Comparison of ENCODE assay signal across 30 mouse cellular contexts in genomic region chr4:126438261-126438660, GRCm38 (mm10). TPM values are rescaled to one million over a fixed set of nuclear protein-coding genes. Genes with fewer than 3 reads are reported as not detected.
A peak's percentile ranks its signal among the peaks of the same experiment; 100 is the strongest.
DNase-seq lines count a peak whose midpoint lies in the region; ATAC-seq and TF ChIP-seq lines count a peak whose summit lies in the region.
"Had no signal": no experiment of that assay in that cellular context is flagged by ENCODE, and none has a peak within 500 bp of the region (broad histone marks: within the 10 kb centered on the region; RNA-seq: fewer than 3 reads in every experiment).

No protein-coding gene starts in this region.

- no peak for ATAC-seq in liver, embryonic 12.5 days
- peak; percentile 61 for ATAC-seq in granulocyte monocyte progenitor cell, adult 5-6 weeks (replicated peaks; ENCODE audit: poor library complexity, severe bottlenecking)
- 0 out of 2 replicates have a peak, but pooled peaks have one; percentile 20 for ATAC-seq in megakaryocyte progenitor cell, adult 5-6 weeks (replicated peaks; ENCODE audit: poor library complexity)
- ATAC-seq: activated CD4-positive, CD25-positive, alpha-beta regulatory T cell, adult 4 months; CD4-positive, CD25-positive, alpha-beta regulatory T cell, adult 4 months; forebrain, embryonic 13.5 days; forebrain, embryonic 16.5 days; hindbrain, embryonic 16.5 days had no signal

- H3K4me1 ChIP-seq in liver, adult 2 months (ENCODE audit: control insufficient read depth, insufficient read depth, low read length) = no peaks in the 10 kb centered on the region
- H3K4me1 ChIP-seq in liver, embryonic 12.5 days = peaks cover 5% of the 10 kb centered on the region; the same call in 1 of the 2 replicates
- H3K4me1 ChIP-seq in bone marrow macrophage, adult 2 months (ENCODE audit: control insufficient read depth, insufficient read depth, low read length) = peaks cover 47% of the 10 kb centered on the region
- no peaks in the 10 kb centered on the region for H3K4me1 ChIP-seq in forebrain, embryonic 10.5 days
- H3K4me1 ChIP-seq: embryonic facial prominence, embryonic 10.5 days; embryonic facial prominence, embryonic 13.5 days; forebrain, embryonic 13.5 days; heart, embryonic 13.5 days; hindbrain, embryonic 10.5 days; hindbrain, embryonic 13.5 days had no signal

- H3K9ac ChIP-seq in liver, adult 2 months (ENCODE audit: low read depth, low read length) = no peak overlapping the region
- no peak overlapping the region for H3K9ac ChIP-seq in liver, embryonic 12.5 days
- H3K9ac ChIP-seq: embryonic facial prominence, embryonic 13.5 days; forebrain, embryonic 13.5 days; heart, embryonic 13.5 days; hindbrain, embryonic 13.5 days had no signal

- H3K27me3 ChIP-seq in liver, adult 2 months (ENCODE audit: control insufficient read depth, insufficient read depth, low read length) = no peaks in the 10 kb centered on the region
- no peaks in the 10 kb centered on the region for H3K27me3 ChIP-seq in liver, embryonic 12.5 days (replicated peaks)
- H3K27me3 ChIP-seq in forebrain, embryonic 10.5 days (ENCODE audit: poor library complexity, severe bottlenecking) = no peaks in the 10 kb centered on the region
- H3K27me3 ChIP-seq: embryonic facial prominence, embryonic 13.5 days; forebrain, embryonic 13.5 days; heart, embryonic 13.5 days; hindbrain, embryonic 13.5 days had no signal

- peak; percentile 10 for DNase-seq in liver, adult 2 months (ENCODE audit: extremely low read depth, low read depth, low spot score)
- no peak for DNase-seq in adrenal gland, postnatal 36 days
- no peak for DNase-seq in forebrain, embryonic 10.5 days (ENCODE audit: extremely low spot score, low spot score)
- DNase-seq in retina, embryonic 14.5 days (ENCODE audit: low spot score) = no peak
- DNase-seq: adrenal gland, adult 8-10 months; adrenal gland, postnatal 25 days; cerebellum, adult 11-12 months; cerebellum, adult 8-10 months; cerebellum, postnatal 10 days; cerebellum, postnatal 36 days; embryo, embryonic 11 days; gastrocnemius, postnatal 10 days; gastrocnemius, postnatal 36 days; heart, adult 2 months had no signal

- no peak overlapping the region for H3K4me3 ChIP-seq in liver, adult 2 months (ENCODE audit: insufficient read depth, low read depth, low read length)
- H3K4me3 ChIP-seq in liver, embryonic 12.5 days = no peak overlapping the region
- H3K4me3 ChIP-seq in bone marrow macrophage, adult 2 months (ENCODE audit: insufficient read depth, low read length) = peak overlapping the region; percentile 7; the same call in 1 of the 2 replicates
- H3K4me3 ChIP-seq in forebrain, embryonic 10.5 days = no peak overlapping the region
- H3K4me3 ChIP-seq: embryonic facial prominence, embryonic 10.5 days; embryonic facial prominence, embryonic 13.5 days; erythroblast, embryonic 14.5 days; forebrain, embryonic 13.5 days; heart, adult 2 months; heart, embryonic 10.5 days; heart, embryonic 13.5 days; hindbrain, embryonic 10.5 days; hindbrain, embryonic 13.5 days had no signal

- H3K9me3 ChIP-seq in liver, embryonic 12.5 days (replicated peaks) = no peaks in the 10 kb centered on the region
- no peaks in the 10 kb centered on the region for H3K9me3 ChIP-seq in forebrain, embryonic 10.5 days
- H3K9me3 ChIP-seq: embryonic facial prominence, embryonic 10.5 days; embryonic facial prominence, embryonic 13.5 days; forebrain, embryonic 13.5 days; heart, embryonic 10.5 days; heart, embryonic 13.5 days; hindbrain, embryonic 10.5 days; hindbrain, embryonic 13.5 days had no signal

- WGBS in liver, adult 2 months = 73% methylated on average over 5 of the region's 5 CpGs
- whole genome bisulfite sequencing in liver, embryonic 12.5 days (ENCODE audit: insufficient replicate concordance) = 50% methylated on average over 5 of the region's 5 CpGs
- 84% methylated on average over 5 of the region's 5 CpGs for WGBS in forebrain, embryonic 10.5 days

- no peak overlapping the region for H3K4me2 ChIP-seq in liver, embryonic 12.5 days
- H3K4me2 ChIP-seq: embryonic facial prominence, embryonic 13.5 days; forebrain, embryonic 13.5 days; heart, embryonic 13.5 days; hindbrain, embryonic 13.5 days had no signal

- no peak for TF ChIP-seq CTCF in liver, adult 2 months (IDR thresholded peaks at IDR 0.05; ENCODE audit: low read depth, low read length)
- no peak for TF ChIP-seq CTCF in bone marrow macrophage, adult 2 months (IDR thresholded peaks at IDR 0.05; ENCODE audit: low read depth, low read length)

- peaks cover 28% of the 10 kb centered on the region for H3K36me3 ChIP-seq in liver, adult 2 months (ENCODE audit: control insufficient read depth, insufficient read depth, low read length)
- H3K36me3 ChIP-seq in liver, embryonic 12.5 days = peaks cover 46% of the 10 kb centered on the region
- peaks cover 87% of the 10 kb centered on the region for H3K36me3 ChIP-seq in forebrain, embryonic 10.5 days (replicated peaks)

- TF ChIP-seq POLR2A in liver, adult 2 months (IDR thresholded peaks at IDR 0.05; ENCODE audit: extremely low read depth, insufficient read depth, low read length) = no peak
- TF ChIP-seq POLR2A in bone marrow macrophage, adult 2 months (IDR thresholded peaks at IDR 0.05; ENCODE audit: borderline replicate concordance, low read depth, low read length) = no peak

- no peaks in the 10 kb centered on the region for H3K79me2 ChIP-seq in liver, adult 2 months (ENCODE audit: control insufficient read depth, insufficient read depth, low read length)

- no peak overlapping the region for H3K27ac ChIP-seq in liver, adult 2 months (replicated peaks; ENCODE audit: insufficient read depth, low read depth, low read length)
- H3K27ac ChIP-seq in liver, embryonic 12.5 days = no peak overlapping the region
- peak overlapping the region; percentile 81 for H3K27ac ChIP-seq in bone marrow macrophage, adult 2 months (ENCODE audit: insufficient read depth, low read depth, low read length)
- H3K27ac ChIP-seq in forebrain, embryonic 10.5 days = no peak overlapping the region
- H3K27ac ChIP-seq: embryonic facial prominence, embryonic 10.5 days; embryonic facial prominence, embryonic 13.5 days; forebrain, embryonic 13.5 days; heart, adult 2 months; heart, embryonic 10.5 days; heart, embryonic 13.5 days; hindbrain, embryonic 10.5 days; hindbrain, embryonic 13.5 days had no signal

RNA-seq across cellular contexts. Expression of gene Ago3, which starts 8.9 kb away (rescaled TPM):
- total RNA-seq in liver, adult 2 months (2014; rRNA removed) = 8.6 and 14.3 TPM in 2 replicates
- 4.9 and 5.1 TPM in 2 replicates for polyA plus RNA-seq in liver, adult 2 months (2012; rRNA removed)
- polyA plus RNA-seq in liver, embryonic 12.5 days (2016; fragmentation: Nextera tagmentation; extraction: Ambion mirVana) = 8.1 and 8.2 TPM in 2 replicates
- 21.9 and 24.4 TPM in 2 replicates for polyA plus RNA-seq in bone marrow macrophage, adult 2 months (2012; ENCODE audit: insufficient read depth, insufficient read length, missing spikeins)
- 8.9 and 21.4 TPM in 2 replicates for total RNA-seq in granulocyte monocyte progenitor cell, adult 5-6 weeks (2014; fragmentation: Nextera tagmentation)
- 6.6 and 6.8 TPM in 2 replicates for total RNA-seq in granulocyte monocyte progenitor cell, adult 5-6 weeks (2017)
- 6.3 and 11.3 TPM in 2 replicates for total RNA-seq in megakaryocyte progenitor cell, adult 5-6 weeks (2015)
- total RNA-seq in megakaryocyte progenitor cell, adult 5-6 weeks (2017) = 3.0 and 9.2 TPM in 2 replicates
- 10 to 100 TPM; 18.4 to 30.4 TPM for total RNA-seq in adrenal gland, postnatal 36 days (2021)
- polyA plus RNA-seq in forebrain, embryonic 10.5 days (2016; fragmentation: Nextera tagmentation; extraction: Ambion mirVana) = 12.0 and 15.7 TPM in 2 replicates

RNA-seq across cellular contexts. Expression of gene Ago1, which starts 30.1 kb away (rescaled TPM):
- total RNA-seq in liver, adult 2 months (2014; rRNA removed) = 6.5 and 9.8 TPM in 2 replicates
- 9.7 and 9.8 TPM in 2 replicates for polyA plus RNA-seq in liver, adult 2 months (2012; rRNA removed)
- polyA plus RNA-seq in liver, embryonic 12.5 days (2016; fragmentation: Nextera tagmentation; extraction: Ambion mirVana) = 1.4 and 1.7 TPM in 2 replicates
- 27.3 and 29.1 TPM in 2 replicates for polyA plus RNA-seq in bone marrow macrophage, adult 2 months (2012; ENCODE audit: insufficient read depth, insufficient read length, missing spikeins)
- total RNA-seq in granulocyte monocyte progenitor cell, adult 5-6 weeks (2014; fragmentation: Nextera tagmentation) = 22.5 and 32.9 TPM in 2 replicates
- total RNA-seq in granulocyte monocyte progenitor cell, adult 5-6 weeks (2017) = 18.2 and 18.6 TPM in 2 replicates
- total RNA-seq in megakaryocyte progenitor cell, adult 5-6 weeks (2015) = 14.8 and 20.4 TPM in 2 replicates
- total RNA-seq in megakaryocyte progenitor cell, adult 5-6 weeks (2017) = 16.0 and 19.6 TPM in 2 replicates
- total RNA-seq in adrenal gland, postnatal 36 days (2021) = 10 to 100 TPM; 29.9 to 38.7 TPM
- polyA plus RNA-seq in forebrain, embryonic 10.5 days (2016; fragmentation: Nextera tagmentation; extraction: Ambion mirVana) = 9.1 and 11.4 TPM in 2 replicates
